Mouse (Mus musculus): ENCODE measurements around the gene Calcrl.

Calcrl gene

DNA sequence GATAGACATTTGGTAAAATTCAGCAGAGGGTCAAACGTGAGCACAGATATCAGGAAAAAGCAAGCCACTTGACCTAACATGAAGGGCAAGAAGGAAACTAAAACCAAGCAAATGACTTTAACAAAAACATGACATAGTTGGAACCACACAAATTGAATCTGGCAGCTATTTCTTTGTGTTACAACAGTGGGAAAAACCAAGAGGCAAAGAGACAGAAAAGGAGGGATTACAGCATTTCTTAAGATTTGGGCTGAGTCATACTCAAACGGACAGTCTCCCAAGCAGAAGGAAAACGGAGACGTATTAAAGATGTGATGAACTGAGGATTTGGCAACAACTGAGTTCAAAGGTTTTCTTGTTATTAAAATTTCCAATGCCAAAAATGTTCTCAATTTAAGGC is 88.9 kb downstream of the Calcrl start:
- DNase-seq (ENCODE audit: low read depth in 1 of 2, low spot score in 2 of 2) = no peak

GRCm38 (mm10) chr2:84316185-84316805 is 108.9 kb downstream of the Calcrl start:
- no peak for DNase-seq (ENCODE audit: low read depth in 1 of 2, low spot score in 2 of 2)

DNA sequence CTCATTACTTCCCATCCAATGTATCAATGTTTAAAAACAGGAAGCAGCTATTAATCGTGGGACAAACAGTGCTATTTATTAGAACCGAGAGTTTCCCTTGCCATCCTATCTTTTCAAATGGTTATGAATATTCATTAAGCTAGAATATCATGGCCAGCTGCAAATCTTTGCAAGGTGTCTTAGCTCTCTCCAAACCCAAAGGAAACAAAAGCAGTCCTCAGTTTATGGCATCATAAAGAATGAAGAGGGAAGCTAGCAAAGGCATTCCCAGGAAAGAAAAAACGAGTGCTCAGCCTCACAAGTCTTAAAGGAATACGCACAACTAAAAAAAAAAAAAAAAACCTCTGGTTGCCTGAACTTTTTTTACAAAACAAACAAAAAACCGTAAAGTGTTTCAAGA is 128.7 kb downstream of the Calcrl start:
- DNase-seq (ENCODE audit: low read depth in 1 of 2, low spot score in 2 of 2) = no peak

- DNase-seq (ENCODE audit: low read depth in 1 of 2, low spot score in 2 of 2) = no peak
Observed at GRCm38 (mm10) chr2:84295068-84295467, 130.1 kb downstream of the Calcrl start.

DNA sequence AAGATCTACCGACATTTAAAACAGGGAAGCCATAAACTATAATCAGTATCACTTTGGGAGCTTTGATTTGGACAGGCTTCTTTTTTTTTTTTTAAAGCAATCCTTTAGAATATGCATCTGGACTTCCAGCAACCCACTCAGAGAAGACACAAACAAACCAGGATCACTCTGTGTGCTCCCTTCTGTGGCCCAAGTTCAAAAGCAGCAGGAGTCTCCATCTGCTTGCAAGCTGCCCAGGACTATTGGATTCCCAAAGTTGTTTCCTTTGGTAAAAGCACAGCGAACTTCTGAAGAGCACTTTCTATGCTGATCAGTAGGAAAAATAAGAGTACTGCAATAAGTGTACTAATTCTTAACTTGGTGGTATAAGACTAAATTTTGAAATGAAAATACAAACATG is 130.6 kb downstream of the Calcrl start:
- no peak for DNase-seq (ENCODE audit: low read depth in 1 of 2, low spot score in 2 of 2)

GRCm38 (mm10) chr2:84292351-84293000 is 132.7 kb downstream of the Calcrl start:
- DNase-seq (ENCODE audit: low read depth in 1 of 2, low spot score in 2 of 2) = no peak

GRCm38 (mm10) chr2:84288940-84289557 is 136.2 kb downstream of the Calcrl start:
- DNase-seq (ENCODE audit: low read depth in 1 of 2, low spot score in 2 of 2) = no peak

All from monocyte, adult 2 months (primary cell).